Mouse (Mus musculus): ENCODE measurements around the gene Crygb.
"Not testable (repeated sequence)": the region's sequence is repeated elsewhere in the genome, so short reads cannot be mapped to it uniquely, and the experiment has no call there.

Crygb gene

DNA sequence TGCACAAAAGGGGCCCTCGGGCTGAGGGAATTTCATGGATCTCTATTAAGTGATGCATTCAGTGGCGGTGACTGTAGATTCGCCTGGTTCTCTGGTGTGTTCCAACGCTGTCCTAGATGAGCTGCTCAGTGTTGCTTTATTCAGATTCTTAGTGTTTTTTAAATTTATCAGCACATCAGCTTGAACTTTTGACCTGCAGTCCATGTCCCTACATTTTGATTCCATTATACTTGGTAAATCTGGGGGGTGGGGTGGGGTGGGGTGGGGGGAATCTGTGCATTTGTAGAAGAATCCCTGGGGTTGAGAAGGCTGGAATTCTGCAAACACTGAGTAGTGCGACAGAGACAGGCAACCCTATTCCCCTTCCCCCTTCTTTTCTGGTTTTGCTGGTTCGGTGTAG is 8.5 kb downstream of the Crygb start, which contains the start of gene Crygc:
Gene Crygc, minus strand, starts transcription at position 101 of the 400 bp plus-strand sequence.
- DNase-seq (ENCODE audit: low read depth, low spot score) = no peak

DNA sequence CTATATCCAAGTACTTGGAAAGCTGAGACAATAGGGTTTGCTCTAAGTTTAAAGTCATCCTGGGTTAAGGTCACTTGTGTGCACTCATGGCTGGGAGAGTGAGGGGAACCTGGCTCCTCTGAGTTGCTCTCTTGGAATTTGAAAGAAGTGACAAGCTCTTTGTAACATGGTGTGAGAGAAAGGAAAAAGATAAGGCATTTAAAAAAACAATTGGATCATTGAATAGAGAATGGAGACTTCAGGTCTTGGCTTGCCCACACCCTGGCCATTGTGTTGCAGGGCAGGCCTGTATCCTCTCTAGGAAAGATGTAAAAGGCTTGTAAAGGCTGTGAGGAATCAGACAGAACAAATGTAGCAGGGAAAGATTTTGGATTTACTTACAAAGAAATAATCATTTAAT is 14.2 kb downstream of the Crygb start:
- no peak for DNase-seq (ENCODE audit: low read depth, low spot score)

DNA sequence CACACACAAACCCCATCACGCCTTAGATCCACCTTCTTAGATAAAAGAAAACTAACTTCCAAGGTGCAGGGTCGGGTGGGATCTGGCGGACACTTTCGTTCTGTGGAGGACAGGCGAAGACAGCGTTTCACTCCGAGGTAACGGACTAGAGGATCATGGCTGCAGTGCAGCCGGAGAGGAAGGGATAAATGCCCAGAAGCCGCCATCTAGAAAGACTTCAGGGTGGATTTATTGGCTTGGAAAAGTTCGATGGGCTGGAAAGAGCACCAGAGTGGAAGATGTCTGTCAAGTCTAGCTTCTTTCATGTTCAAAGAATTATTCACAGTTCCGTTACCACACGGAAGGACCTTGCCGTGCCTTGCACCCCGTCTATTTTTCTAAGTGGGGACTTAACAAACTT is 17.9 kb downstream of the Crygb start:
- DNase-seq (ENCODE audit: low read depth, low spot score) = no peak

DNA sequence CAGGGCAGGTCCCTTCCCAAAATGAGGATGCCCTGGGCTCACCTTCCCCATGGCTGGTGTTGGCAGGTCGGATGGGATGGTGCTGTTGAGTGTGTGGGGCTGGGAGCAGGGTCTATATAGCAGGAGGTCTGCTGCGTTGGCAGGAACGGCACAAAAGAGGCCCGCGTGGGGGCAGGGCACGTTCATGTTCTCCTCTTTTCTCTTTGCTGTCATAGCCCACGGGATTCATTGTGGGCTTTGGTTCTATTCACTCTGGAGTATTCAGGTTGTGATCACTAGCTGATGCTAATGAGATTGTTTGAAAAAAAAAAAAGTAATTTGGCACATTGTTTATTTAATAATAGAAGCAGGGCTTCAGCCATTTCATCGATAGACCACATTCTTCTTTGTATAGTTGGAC is 18.7 kb downstream of the Crygb start, which contains the start of gene Crygd:
Gene Crygd, minus strand, starts transcription at position 101 of the 400 bp plus-strand sequence.
- DNase-seq (ENCODE audit: low read depth, low spot score) = no peak

DNA sequence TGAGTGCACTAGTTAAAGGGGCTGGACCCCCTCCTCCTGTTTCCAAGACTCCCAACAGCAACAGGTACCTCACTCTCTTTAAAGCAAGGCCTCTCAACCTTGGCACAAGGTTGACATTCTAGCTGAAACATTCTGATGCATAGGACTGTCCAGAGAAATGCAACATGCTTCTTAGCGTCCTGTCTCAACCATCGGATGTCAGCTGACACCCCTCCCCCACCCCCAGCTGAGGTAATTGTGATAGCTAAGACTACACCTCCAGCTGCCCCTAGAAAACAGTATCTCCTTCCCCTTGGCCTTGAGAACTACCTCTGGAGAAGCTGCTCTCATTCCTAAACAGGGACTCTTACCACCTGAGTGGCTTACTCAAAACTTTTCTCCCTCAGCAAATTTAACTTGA is 29.9 kb downstream of the Crygb start:
- DNase-seq (ENCODE audit: low read depth, low spot score) = no peak

DNA sequence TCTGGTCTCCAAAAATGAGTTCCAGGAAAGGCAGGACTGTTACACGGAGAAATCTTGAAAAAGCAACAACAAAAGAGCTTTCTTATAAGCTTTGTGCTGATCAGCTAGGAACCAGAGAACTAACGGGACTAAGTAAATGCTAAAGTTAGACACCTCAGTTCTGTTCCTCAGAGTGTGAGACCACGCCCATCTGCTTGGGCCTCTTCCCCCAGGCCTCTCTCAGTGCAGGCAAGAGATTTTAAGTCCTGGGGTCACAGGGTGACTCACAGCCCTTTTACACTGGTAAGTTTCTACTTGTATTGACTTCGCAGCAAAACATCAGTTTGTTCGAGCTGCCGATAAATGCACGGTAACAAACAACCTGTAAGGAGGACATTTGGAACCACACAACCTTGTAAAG is 30.4 kb downstream of the Crygb start:
- DNase-seq (ENCODE audit: low read depth, low spot score) = no peak

DNA sequence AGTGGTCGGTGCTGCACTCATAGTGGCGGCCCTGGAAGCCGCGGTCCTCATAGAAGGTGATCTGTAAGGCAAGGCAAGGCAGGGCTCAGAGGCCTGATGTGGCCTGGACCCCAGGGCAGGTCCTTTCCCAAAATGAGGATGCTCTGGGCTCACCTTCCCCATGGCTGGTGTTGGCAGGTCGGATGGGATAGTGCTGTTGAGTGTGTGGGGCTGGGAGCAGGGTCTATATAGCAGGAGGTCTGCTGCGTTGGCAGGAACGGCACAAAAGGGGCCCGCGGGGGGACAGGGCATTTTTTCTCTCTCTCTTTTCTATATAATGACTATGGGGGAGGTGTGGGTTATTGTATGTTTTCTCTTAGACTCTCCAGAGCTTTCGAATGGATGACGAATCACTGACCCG is 31.1 kb downstream of the Crygb start, which contains the start of gene Cryge:
Gene Cryge, minus strand, starts transcription at position 198 of the 400 bp plus-strand sequence.
- DNase-seq (ENCODE audit: low read depth, low spot score) = not testable (repeated sequence)

DNA sequence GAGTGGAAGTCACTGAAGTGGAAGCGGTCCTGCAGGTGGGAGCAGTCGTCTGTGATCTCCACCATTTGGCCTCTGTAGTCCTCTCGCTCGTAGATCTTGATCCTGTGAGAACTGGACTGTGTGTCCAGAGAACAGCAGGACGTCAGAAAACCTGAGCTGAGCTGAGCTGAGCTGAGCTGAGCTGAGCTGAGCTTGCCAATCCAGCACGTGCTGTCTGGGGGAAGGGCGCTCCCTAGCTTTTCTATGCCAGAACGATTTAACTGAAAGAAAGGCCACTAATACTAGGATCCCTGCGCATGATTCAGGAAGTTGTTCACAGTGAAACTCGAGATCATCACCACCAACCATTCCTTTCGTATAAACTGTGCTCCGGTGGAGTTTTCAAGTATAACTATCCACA is 33.3 kb downstream of the Crygb start:
- DNase-seq (ENCODE audit: low read depth, low spot score) = no peak

DNA sequence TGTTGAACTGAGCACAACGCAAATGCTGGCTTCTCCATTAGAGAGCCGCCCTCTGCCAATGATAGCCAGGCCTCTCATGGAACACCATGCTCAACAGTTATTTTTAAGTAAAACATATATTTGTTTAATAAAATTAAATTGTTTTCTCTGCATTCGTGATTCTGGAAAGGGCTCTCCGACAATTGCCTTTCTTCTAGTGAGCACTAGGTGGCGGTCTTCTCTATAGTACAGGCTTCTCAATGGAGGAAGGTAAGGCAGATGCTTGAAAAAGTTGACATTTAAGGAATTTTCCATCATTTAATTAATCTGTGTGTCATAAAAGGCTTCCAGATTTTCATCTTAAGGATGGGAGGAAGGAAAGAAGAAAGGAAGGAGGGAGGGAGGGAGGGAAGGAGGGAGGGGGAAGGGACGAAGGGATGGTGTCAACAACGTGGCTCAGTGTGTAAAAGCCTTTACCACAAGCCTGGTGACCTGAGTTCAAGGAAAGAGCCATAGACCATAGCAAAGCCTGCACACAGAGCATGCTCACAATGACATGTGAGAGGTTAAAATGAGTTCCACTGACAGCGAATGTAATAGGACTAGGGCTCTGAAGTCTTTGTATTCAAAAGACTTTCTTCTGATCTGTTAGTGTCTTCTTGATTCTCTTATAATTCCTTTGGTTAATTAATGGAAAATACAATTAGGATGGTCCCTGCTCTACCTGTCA is 35.5 kb downstream of the Crygb start:
- peak; percentile 8 for DNase-seq (ENCODE audit: low read depth, low spot score)

DNA sequence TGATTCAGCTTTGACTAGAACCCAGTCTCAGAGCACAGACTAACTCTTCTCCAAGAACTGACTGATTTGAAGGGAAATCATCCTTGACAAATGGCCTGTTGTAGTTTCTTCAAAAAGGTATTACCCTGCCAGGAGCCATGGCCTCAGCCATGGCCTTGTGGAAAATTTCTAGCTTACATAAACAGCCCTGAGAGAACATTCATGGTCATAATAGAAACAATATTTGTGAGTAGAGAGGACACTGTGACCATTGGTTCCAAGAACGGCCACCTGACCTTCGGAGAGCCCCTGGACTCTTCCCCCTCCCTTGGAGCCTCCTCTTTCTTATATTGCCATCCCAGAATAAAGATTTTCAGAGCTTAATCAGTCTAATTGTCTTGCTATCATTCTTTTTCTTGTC is 38.7 kb downstream of the Crygb start:
- DNase-seq (ENCODE audit: low read depth, low spot score) = no peak

DNA sequence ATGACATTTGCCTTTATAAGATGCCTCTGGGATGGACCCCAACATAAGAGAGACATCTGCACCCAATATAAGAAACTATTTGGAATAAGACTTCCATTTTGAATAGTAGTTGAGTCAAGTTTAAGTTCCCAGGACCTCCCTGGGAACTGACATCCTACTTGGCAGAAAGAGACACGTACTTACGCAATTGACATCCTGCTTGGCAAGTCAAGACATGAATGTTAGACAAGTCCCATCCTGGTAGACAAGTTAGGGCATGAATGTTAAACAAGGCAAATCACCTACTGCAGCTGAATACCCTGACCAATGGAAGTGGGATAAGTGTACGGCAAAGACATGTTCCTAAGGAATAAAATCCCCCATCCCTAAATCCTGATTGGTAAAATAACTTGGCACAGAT is 40.3 kb downstream of the Crygb start:
- no peak for DNase-seq (ENCODE audit: low read depth, low spot score)

DNA sequence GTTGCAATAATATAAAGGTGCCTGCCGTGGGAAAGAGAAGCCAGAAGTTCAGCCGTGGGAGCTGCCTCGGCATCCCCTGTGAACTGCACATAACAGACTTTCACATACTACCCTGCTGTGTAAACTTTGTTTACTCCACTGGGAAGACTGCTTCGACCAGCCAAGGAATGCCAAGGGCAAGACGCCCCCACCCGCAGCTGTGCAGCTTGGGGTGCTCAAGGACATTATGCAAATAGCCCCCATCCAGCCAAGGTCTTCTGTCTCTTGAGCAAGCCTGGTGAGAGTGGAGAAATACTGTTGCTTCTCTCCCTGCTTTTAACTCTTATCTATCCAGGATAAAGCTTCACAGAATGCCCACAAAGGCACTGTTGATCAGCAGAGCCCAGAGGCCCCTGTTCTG is 41.3 kb downstream of the Crygb start:
- DNase-seq (ENCODE audit: low read depth, low spot score) = no peak

DNA sequence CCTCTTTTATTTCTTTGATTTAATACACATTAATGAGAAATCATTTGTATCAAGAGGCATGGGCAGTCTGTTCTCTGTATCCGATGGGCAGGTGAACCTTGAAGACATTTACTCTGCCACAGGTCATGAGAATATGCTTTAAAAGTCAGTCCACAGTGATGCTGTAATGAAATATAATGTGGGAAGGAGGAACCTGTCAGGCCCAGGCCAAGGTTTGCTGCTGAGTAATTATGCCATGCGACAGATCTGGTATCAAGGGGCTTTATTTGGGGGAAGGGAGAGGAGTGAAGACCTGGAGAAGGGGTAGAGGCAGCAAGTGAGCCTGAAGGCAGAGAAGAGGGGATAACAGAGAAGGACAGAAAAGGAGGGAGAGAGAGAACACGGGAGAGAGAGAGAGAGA is 42.4 kb downstream of the Crygb start:
- DNase-seq (ENCODE audit: low read depth, low spot score) = no peak

DNA sequence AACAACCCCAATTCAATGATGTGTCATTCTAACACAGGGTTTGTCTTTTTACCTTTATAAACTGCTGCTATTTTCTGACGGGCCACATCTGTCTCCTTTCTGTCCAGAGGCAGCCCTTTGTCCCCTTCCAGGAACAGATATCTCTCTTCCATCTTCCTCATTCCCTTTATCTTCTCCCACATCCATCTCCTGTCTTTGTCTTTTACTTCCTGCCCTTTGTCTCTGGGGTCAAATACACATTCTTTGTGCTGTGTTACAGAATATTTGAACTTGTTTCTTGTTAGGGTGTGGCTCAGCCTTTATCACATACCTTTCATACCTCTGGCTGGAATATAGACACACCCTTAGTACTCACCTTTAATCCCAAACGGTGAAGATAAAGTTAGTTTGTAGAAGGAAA is 44.5 kb downstream of the Crygb start:
- DNase-seq (ENCODE audit: low read depth, low spot score) = no peak

DNA sequence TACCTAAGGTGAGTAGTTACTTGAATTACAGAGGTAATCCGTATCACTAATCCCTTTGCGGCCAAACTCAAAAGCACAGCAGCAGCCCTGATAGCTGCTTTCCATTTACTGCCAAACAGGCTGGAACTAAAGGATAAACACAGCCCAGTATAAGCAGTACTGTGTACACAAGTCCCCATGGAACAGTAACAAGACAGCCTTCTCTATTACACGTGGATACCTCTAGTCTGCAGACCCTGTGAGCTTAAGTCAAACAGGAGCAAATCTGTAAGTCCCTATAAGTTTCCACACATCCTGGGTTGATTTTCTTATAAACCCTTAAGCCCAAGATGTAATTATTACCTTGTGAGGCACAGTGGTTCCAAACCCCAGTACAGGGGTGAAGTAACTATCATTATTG is 46.6 kb downstream of the Crygb start:
- DNase-seq (ENCODE audit: low read depth, low spot score) = no peak

DNA sequence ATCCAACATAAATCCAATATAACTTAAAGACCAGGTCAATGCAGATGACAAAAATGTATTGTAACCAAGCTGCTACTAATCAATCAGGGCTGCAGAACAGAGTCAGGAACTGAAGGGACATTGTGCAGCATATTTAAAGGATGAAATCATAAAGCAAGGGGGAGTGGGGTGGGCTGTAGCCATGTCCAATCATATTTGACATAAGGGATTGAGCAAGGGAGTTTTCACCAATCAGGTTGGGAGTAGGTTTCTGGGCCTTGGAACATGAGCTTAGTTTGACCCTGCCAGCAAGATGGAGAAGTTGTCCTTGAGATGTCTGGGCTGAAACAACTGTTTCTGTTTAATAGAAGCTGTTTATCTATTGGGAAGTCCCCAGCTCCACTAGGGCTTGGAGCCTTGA is 49.4 kb downstream of the Crygb start, which contains the start of gene Akr1cl:
Gene Akr1cl, minus strand, starts transcription at position 119 of the 400 bp plus-strand sequence.
- DNase-seq (ENCODE audit: low read depth, low spot score) = no peak

Measured in telencephalon, adult 2 months (tissue).